Mouse (Mus musculus) spleen, adult 2 months (tissue): ENCODE results near the gene M1ap. TPM values are rescaled to one million over a fixed set of nuclear protein-coding genes. Genes with fewer than 3 reads are reported as not detected.

Source experiments
- DNase-seq, 2 experiments: peaks; one replicate each; pipeline versions ENCODE4 v3.0.0 to v3.0.0-alpha.2; 2012 to 2021; ENCODE audit warnings: low spot score in 2 of 2, low read depth in 1 of 2
- H3K27ac ChIP-seq: fragments of 200-500 bp; 2 replicates; pipeline ENCODE4 v1.5.1; 2012; ENCODE audit warnings: low read length, inconsistent platforms; ENCODE audit not compliant: insufficient read depth
- H3K27me3 ChIP-seq: fragments of 200-500 bp; 2 replicates; pipeline ENCODE4 v1.6.1; 2012; ENCODE audit warnings: mild to moderate bottlenecking, moderate library complexity, low read length, inconsistent platforms; ENCODE audit not compliant: control insufficient read depth, insufficient read depth
- H3K36me3 ChIP-seq: fragments of 200-500 bp; 2 replicates; pipeline ENCODE4 v1.6.1; 2012; ENCODE audit warnings: mild to moderate bottlenecking, low read length, inconsistent platforms; ENCODE audit not compliant: control insufficient read depth, insufficient read depth
- H3K4me1 ChIP-seq: fragments of 200-500 bp; 2 replicates; pipeline ENCODE4 v1.6.1; 2011; ENCODE audit warnings: inconsistent platforms; ENCODE audit not compliant: control insufficient read depth, insufficient read depth, insufficient read length
- H3K4me3 ChIP-seq: fragments of 200-500 bp; 2 replicates; pipeline ENCODE4 v1.5.1; 2011; ENCODE audit warnings: mild to moderate bottlenecking, inconsistent platforms; ENCODE audit not compliant: insufficient read depth, insufficient read length; ENCODE audit errors: extremely low read depth
- CTCF ChIP-seq: fragments of 200-500 bp; IDR thresholded peaks from 2 replicates; pipeline ENCODE4 v1.5.1; 2011; ENCODE audit warnings: mild to moderate bottlenecking, inconsistent platforms; ENCODE audit not compliant: insufficient read depth, insufficient read length, insufficient replicate concordance; ENCODE audit errors: extremely low read depth
- POLR2A ChIP-seq: fragments of 200-500 bp; IDR thresholded peaks from 2 replicates; pipeline ENCODE4 v1.6.1; 2011; ENCODE audit warnings: low read depth, low read length, inconsistent platforms
- WGBS: fragments of 180-500 bp; shearing (Covaris S2); methylation state at CpG from one replicate; pipeline ENCODE4 v1.1.7; 2018; 5-methylcytosine and 5-hydroxymethylcytosine counted together
- polyA plus RNA-seq: library from polyadenylated mRNA; depleted of rRNA; stranded (reverse); fragments of >200 nt; gene quantifications from 2 replicates; pipeline ENCODE4 v1.2.3, GENCODE M21; 2012

Gene M1ap
- polyA plus RNA-seq, 1 experiment = 2.6 TPM

DNA sequence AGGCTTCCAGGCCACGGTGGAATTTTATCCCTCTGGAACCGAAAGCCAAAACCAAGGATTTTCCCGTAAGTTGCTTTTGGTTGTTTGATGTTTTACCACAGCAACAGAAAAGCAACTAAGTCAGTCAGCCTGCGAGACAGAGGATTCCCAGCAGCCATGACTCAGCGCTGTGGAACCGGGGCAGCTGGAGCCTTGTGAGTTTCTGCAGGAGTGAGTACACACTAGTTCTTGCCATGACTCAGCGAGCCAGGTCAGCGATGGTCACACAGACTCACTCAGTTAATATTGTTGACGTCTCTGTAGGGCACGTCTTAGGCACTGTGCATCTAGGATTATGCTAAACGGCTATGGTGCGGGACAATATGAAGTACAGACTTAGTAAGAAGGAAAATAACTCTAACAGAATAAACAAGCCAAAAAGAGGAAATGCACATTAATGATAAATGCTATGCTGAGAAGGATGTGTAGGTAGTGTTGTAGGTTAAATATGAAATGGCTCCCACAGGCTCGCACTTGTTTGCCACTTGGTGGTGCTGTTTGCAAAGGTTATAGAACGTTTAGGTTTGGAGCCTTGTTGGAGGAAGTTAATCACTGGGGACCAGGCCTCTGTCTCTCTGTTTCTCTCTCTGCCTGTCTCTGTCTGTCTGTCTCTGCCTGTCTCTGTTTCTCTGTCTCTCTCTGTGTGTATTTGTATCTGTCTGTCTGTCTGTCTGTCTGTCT, 37.4 kb upstream of the M1ap start:
- Histone ChIP-seq H3K4me1 (peaks cover 10% of the 10 kb centered on the region; the same call in 1 of the 2 replicates), H3K27ac (no peak overlapping the region), H3K4me3 (no peak overlapping the region), H3K27me3 (no peaks in the 10 kb centered on the region), H3K36me3 (no peaks in the 10 kb centered on the region)
- no peak for DNase-seq
- TF ChIP-seq POLR2A (no peak), CTCF (peak; percentile 31; the same call in 1 of the 2 replicates)
- WGBS = 31% methylated on average over 14 of the region's 14 CpGs

- no peaks in the 10 kb centered on the region for H3K27me3 ChIP-seq
- WGBS = 86% methylated on average over 5 of the region's 5 CpGs
- H3K36me3 ChIP-seq = no peaks in the 10 kb centered on the region
- no peak overlapping the region for H3K27ac ChIP-seq
- no peak for DNase-seq
- H3K4me3 ChIP-seq = no peak overlapping the region
- TF ChIP-seq POLR2A = no peak
- TF ChIP-seq CTCF = no peak
- H3K4me1 ChIP-seq = peaks cover 10% of the 10 kb centered on the region; the same call in 1 of the 2 replicates
These were observed 35.4 kb upstream of the M1ap start for GRCm38 (mm10) chr6:82911303-82911702.

DNA sequence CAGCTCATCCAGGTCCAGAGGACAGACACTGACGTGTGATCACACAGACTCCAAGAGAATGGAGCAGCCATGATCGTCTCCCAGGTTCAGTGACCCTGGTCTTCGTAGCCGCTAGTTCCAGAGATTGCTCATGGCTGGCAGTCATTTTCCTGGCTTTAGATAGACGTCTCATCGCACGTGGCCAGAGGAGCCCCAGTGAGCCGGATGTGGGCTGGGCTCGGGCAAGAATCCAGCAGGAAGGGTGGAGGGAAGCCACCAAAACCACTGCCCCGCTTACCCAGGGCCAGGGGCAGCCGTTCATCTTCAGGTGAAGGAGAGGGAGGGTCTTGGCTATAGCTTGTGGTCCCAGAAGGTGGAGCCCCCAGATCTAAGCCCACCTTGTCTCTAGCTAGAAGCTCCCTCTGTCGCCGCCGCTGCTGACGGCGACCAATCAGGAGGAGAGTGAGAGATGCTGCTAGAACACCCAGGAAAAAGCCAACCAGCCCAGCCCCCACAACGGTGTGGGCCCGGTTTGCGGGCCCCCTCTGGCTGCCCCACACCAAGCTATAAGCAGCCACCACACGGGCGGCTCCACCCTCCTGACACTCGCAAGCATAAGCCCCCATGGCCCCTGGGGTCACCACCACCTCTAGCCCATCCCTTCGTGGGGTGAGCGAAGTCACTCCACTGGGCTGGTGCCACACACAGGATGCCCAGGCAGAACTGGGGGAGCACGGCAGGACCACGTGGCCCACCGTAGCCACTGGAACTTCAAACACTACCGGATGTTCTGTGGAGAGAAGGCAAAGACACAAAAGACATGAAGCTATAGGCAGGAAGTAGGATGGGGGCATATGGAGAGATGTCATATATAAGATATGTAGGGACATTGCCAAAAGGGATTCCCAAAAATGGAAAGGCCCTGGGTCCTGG, 33.1 kb upstream of the M1ap start:
- Histone ChIP-seq H3K36me3 (no peaks in the 10 kb centered on the region), H3K4me1 (peaks cover 10% of the 10 kb centered on the region; the same call in 1 of the 2 replicates), H3K27ac (peak overlapping the region; percentile 42), H3K27me3 (no peaks in the 10 kb centered on the region), H3K4me3 (peak overlapping the region; percentile 31)
- TF ChIP-seq CTCF (no peak), POLR2A (no peak)
- 8% methylated on average over 28 of the region's 28 CpGs for WGBS
- DNase-seq = peak in 1 of 2 experiments; percentile 47

DNA sequence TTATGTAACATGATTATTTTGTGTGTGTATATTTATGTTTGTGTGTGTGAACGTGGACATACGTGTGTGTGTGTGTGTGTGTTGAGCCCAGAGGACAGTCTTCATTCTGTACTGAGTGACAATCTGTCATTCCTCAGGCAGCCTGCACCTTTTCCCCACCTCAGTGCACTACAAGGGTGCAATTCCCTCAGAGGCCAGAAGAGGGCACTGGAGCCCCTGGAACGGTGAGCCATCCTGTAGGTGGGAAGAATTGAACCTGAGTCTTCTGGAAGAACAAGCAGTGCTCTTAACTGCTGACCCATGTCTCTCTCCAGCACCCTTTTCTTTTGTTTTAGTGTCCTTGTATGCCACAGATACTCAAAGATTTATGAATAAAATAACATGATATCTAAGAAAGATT, 30.8 kb upstream of the M1ap start:
- DNase-seq = peak in 1 of 2 experiments; percentile 63
- no peak overlapping the region for H3K27ac ChIP-seq
- H3K36me3 ChIP-seq = no peaks in the 10 kb centered on the region
- H3K27me3 ChIP-seq = no peaks in the 10 kb centered on the region
- H3K4me1 ChIP-seq = peaks cover 10% of the 10 kb centered on the region; the same call in 1 of the 2 replicates
- H3K4me3 ChIP-seq = no peak overlapping the region
- WGBS = 45% methylated on average over 3 of the region's 3 CpGs
- TF ChIP-seq POLR2A (no peak), CTCF (peak; percentile 79; the same call in 1 of the 2 replicates)

DNA sequence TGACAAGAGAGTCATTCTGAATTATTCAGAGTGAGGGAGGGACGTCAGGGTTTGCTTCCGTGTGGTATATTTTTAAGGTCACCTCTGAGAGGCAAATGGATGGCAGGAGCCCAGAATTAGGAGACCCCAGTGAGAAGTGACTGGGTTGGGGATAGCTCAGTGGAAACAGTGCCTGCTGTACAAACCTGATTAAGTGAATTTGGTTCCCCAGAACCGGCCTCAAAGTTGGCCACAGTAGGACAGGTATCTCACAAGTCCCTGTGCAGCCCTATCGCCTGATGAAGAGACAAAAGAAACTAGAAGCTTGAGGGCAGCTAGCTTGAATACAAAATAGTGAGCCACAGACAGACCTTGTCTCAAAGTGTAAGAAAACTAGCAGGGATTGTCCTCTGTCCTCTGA, 30.2 kb upstream of the M1ap start:
- H3K27ac ChIP-seq = no peak overlapping the region
- H3K36me3 ChIP-seq = no peaks in the 10 kb centered on the region
- WGBS = 89% methylated on average over 4 of the region's 4 CpGs
- DNase-seq = no peak
- peaks cover 11% of the 10 kb centered on the region; the same call in 1 of the 2 replicates for H3K4me1 ChIP-seq
- no peaks in the 10 kb centered on the region for H3K27me3 ChIP-seq
- no peak overlapping the region for H3K4me3 ChIP-seq
- TF ChIP-seq CTCF (no peak), POLR2A (no peak)

DNA sequence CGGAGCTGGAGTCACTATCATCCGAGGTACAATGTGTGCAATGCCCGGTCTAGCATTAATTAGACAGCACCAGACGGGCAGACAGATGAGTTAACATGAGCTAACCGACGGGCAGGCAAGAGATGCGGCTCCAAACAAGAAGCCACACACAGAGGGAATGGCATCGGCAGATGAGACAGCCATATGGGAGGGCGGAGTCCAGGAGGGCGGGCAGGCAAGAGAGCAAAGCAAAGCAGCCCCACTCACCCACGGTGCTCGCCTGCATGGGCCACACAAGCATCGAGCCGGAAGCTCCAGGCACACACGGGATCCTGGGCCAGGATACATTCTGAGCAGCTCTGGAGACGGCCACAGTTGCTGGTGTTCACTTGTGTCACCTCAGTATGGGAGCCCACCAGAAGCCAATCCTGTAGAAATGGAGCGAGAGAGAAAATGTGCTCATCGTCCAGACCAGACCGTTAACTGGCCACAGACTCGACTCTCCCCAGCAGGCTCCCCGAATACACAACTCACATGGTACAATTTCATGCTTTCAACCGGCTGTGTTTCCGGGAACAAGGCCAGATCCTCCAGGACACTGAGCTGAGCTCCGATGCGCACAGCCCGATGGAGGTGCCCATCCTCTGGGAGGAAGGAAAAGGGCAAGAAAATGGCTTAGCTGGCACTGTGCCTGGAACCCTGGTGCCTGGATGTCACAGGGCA, 29.5 kb upstream of the M1ap start:
- no peak for TF ChIP-seq POLR2A
- H3K27ac ChIP-seq = no peak overlapping the region
- H3K27me3 ChIP-seq = no peaks in the 10 kb centered on the region
- H3K36me3 ChIP-seq = no peaks in the 10 kb centered on the region
- H3K4me1 ChIP-seq = peaks cover 13% of the 10 kb centered on the region; the same call in 1 of the 2 replicates
- H3K4me3 ChIP-seq = no peak overlapping the region
- WGBS = 87% methylated on average over 26 of the region's 26 CpGs
- no peak for DNase-seq
